Mouse (Mus musculus): ENCODE measurements at regions not wholly inside any gene's neighbourhood (a gene's known extent, or its start where the extent isn't known, plus 50 kb on each side); places are given as distances from the start of the nearest gene placed in this dataset.

DNA sequence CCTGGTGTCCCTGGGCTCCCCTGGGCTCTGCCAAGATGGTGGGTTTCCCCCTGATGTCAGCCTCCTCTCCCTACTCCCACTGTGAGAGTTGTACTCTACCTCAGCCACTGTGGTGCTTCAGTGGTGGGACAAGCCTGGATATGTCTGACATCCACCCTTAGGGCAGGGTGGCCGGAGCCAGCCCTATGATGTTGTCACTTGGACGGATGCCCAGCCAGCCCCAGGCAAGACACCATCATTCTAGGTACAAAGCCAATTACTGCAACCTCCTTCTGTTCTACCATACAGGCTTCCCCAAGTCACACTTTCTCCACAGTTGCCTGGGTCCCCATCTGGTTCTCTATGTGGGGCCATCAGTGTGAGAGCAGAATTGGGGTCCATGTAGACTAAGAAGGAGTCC is 141.0 kb upstream of the Smim23 start:
- no peaks in the 10 kb centered on the region for H3K36me3 ChIP-seq
- H3K9me3 ChIP-seq = no peaks in the 10 kb centered on the region
- 56% methylated on average over 2 of the region's 2 CpGs for WGBS
- H3K9ac ChIP-seq = no peak overlapping the region
- no peak overlapping the region for H3K4me3 ChIP-seq (replicated peaks)
- H3K4me2 ChIP-seq = no peak overlapping the region
- no peaks in the 10 kb centered on the region for H3K4me1 ChIP-seq
- no peak for ATAC-seq (ENCODE audit: insufficient read depth, low FRiP score, low read depth)
- no peak overlapping the region for H3K27ac ChIP-seq
- no peaks in the 10 kb centered on the region for H3K27me3 ChIP-seq (replicated peaks)

- Histone ChIP-seq H3K4me3 (replicated peaks) (no peak overlapping the region), H3K27me3 (replicated peaks) (no peaks in the 10 kb centered on the region), H3K9ac (no peak overlapping the region), H3K36me3 (no peaks in the 10 kb centered on the region), H3K9me3 (no peaks in the 10 kb centered on the region), H3K4me2 (no peak overlapping the region), H3K4me1 (no peaks in the 10 kb centered on the region), H3K27ac (no peak overlapping the region)
- no peak for ATAC-seq (ENCODE audit: insufficient read depth, low FRiP score, low read depth)
- WGBS = 40% methylated on average over 6 of the region's 6 CpGs
Measured at GRCm38 (mm10) chr11:32963625-32964293, 139.4 kb upstream of the Smim23 start.

DNA sequence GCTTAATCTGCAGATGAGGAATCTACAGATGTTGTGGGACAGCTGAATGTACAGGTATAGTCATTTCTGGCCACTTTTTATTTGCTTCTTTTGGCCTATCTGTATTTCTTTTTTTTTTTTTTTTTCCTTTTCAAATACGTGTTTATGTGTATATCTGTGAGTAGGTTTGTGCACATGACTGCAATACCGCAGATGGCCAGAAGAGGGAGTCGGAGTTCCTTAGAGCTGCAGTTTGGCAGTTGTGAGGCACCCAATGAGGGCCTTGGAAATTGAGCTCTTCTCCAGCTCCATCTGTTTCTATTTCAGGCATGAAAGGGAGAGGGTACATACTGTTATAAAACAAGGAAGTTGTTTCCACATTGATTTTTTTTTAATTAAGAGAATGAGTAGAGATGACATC is 137.2 kb upstream of the Smim23 start:
- Histone ChIP-seq H3K4me1 (no peaks in the 10 kb centered on the region), H3K27me3 (replicated peaks) (no peaks in the 10 kb centered on the region), H3K27ac (no peak overlapping the region), H3K9ac (no peak overlapping the region), H3K36me3 (no peaks in the 10 kb centered on the region), H3K4me3 (replicated peaks) (no peak overlapping the region), H3K9me3 (no peaks in the 10 kb centered on the region), H3K4me2 (no peak overlapping the region)
- 70% methylated on average over 3 of the region's 3 CpGs for WGBS
- no peak for ATAC-seq (ENCODE audit: insufficient read depth, low FRiP score, low read depth)

- H3K9me3 ChIP-seq = no peaks in the 10 kb centered on the region
- H3K36me3 ChIP-seq = no peaks in the 10 kb centered on the region
- ATAC-seq (ENCODE audit: insufficient read depth, low FRiP score, low read depth) = no peak
- no peak overlapping the region for H3K27ac ChIP-seq
- H3K27me3 ChIP-seq (replicated peaks) = no peaks in the 10 kb centered on the region
- H3K9ac ChIP-seq = no peak overlapping the region
- H3K4me3 ChIP-seq (replicated peaks) = no peak overlapping the region
- H3K4me1 ChIP-seq = no peaks in the 10 kb centered on the region
- H3K4me2 ChIP-seq = no peak overlapping the region
- WGBS = 60% methylated on average over 5 of the region's 5 CpGs
Measured at GRCm38 (mm10) chr11:32958961-32959360, 134.6 kb upstream of the Smim23 start.

GRCm38 (mm10) chr11:32956993-32957392 is 132.6 kb upstream of the Smim23 start:
- Histone ChIP-seq H3K4me3 (replicated peaks) (no peak overlapping the region), H3K4me1 (no peaks in the 10 kb centered on the region), H3K9me3 (no peaks in the 10 kb centered on the region), H3K27ac (no peak overlapping the region), H3K27me3 (replicated peaks) (no peaks in the 10 kb centered on the region), H3K9ac (no peak overlapping the region), H3K4me2 (no peak overlapping the region), H3K36me3 (no peaks in the 10 kb centered on the region)
- ATAC-seq (ENCODE audit: insufficient read depth, low FRiP score, low read depth) = no peak
- 37% methylated on average over 7 of the region's 7 CpGs for WGBS

- Histone ChIP-seq H3K4me1 (no peaks in the 10 kb centered on the region), H3K9me3 (no peaks in the 10 kb centered on the region), H3K27ac (no peak overlapping the region), H3K27me3 (replicated peaks) (no peaks in the 10 kb centered on the region), H3K4me3 (replicated peaks) (no peak overlapping the region), H3K9ac (no peak overlapping the region), H3K36me3 (no peaks in the 10 kb centered on the region), H3K4me2 (no peak overlapping the region)
- ATAC-seq (ENCODE audit: insufficient read depth, low FRiP score, low read depth) = no peak
Measured at GRCm38 (mm10) chr11:32952271-32952670, 127.9 kb upstream of the Smim23 start.

GRCm38 (mm10) chr11:32948132-32948531 is 123.7 kb upstream of the Smim23 start:
- H3K9me3 ChIP-seq = no peaks in the 10 kb centered on the region
- H3K4me3 ChIP-seq (replicated peaks) = no peak overlapping the region
- WGBS = 61% methylated on average over 4 of the region's 4 CpGs
- H3K36me3 ChIP-seq = no peaks in the 10 kb centered on the region
- ATAC-seq (ENCODE audit: insufficient read depth, low FRiP score, low read depth) = no peak
- H3K27ac ChIP-seq = no peak overlapping the region
- H3K27me3 ChIP-seq (replicated peaks) = no peaks in the 10 kb centered on the region
- no peak overlapping the region for H3K9ac ChIP-seq
- H3K4me2 ChIP-seq = no peak overlapping the region
- no peaks in the 10 kb centered on the region for H3K4me1 ChIP-seq

- no peak overlapping the region for H3K4me3 ChIP-seq (replicated peaks)
Measured at GRCm38 (mm10) chr11:32946481-32947001, 122.1 kb upstream of the Smim23 start.

DNA sequence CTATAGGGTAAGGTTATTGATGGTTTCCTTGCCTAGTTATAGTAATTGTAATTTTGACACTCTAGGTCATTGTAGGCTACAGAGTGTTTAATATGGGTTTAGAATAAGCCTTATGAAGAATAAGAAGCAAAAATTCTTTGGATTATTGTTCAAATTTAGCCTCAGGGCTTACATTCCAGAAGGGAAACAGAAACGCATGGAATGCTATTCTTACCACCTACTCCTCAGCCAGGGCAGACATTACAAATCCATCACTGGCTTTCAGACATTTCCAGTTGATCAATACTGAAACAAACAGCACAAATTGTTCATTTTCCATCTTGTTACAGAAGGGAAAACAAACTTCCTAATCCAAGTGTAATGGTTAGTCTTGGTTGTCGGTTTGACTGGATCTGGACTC is 120.7 kb upstream of the Smim23 start:
- Histone ChIP-seq H3K9ac (no peak overlapping the region), H3K27me3 (replicated peaks) (no peaks in the 10 kb centered on the region), H3K4me1 (no peaks in the 10 kb centered on the region), H3K4me3 (replicated peaks) (no peak overlapping the region), H3K36me3 (no peaks in the 10 kb centered on the region), H3K4me2 (no peak overlapping the region), H3K27ac (no peak overlapping the region), H3K9me3 (no peaks in the 10 kb centered on the region)
- 74% methylated on average over 2 of the region's 2 CpGs for WGBS
- no peak for ATAC-seq (ENCODE audit: insufficient read depth, low FRiP score, low read depth)

More at GRCm38 (mm10) chr11:32946481-32947001, 122.1 kb upstream of the Smim23 start:
- Histone ChIP-seq H3K4me1 (no peaks in the 10 kb centered on the region), H3K36me3 (no peaks in the 10 kb centered on the region), H3K27me3 (replicated peaks) (no peaks in the 10 kb centered on the region), H3K9ac (no peak overlapping the region), H3K9me3 (no peaks in the 10 kb centered on the region), H3K4me2 (no peak overlapping the region), H3K27ac (no peak overlapping the region)
- 53% methylated on average over 3 of the region's 3 CpGs for WGBS
- no peak for ATAC-seq (ENCODE audit: insufficient read depth, low FRiP score, low read depth)

- ATAC-seq (ENCODE audit: insufficient read depth, low FRiP score, low read depth) = no peak
- Histone ChIP-seq H3K4me1 (no peaks in the 10 kb centered on the region), H3K27ac (no peak overlapping the region), H3K9ac (no peak overlapping the region), H3K36me3 (no peaks in the 10 kb centered on the region), H3K4me3 (replicated peaks) (no peak overlapping the region), H3K4me2 (no peak overlapping the region), H3K27me3 (replicated peaks) (no peaks in the 10 kb centered on the region), H3K9me3 (no peaks in the 10 kb centered on the region)
- WGBS = 68% methylated on average over 5 of the region's 5 CpGs
Measured at GRCm38 (mm10) chr11:32941331-32942009, 117.1 kb upstream of the Smim23 start.

- H3K4me1 ChIP-seq = no peaks in the 10 kb centered on the region
- no peak overlapping the region for H3K4me2 ChIP-seq
- no peaks in the 10 kb centered on the region for H3K36me3 ChIP-seq
- no peaks in the 10 kb centered on the region for H3K27me3 ChIP-seq (replicated peaks)
- no peaks in the 10 kb centered on the region for H3K9me3 ChIP-seq
- 73% methylated on average over 1 of the region's 1 CpGs for WGBS
- H3K27ac ChIP-seq = no peak overlapping the region
- no peak overlapping the region for H3K4me3 ChIP-seq (replicated peaks)
- H3K9ac ChIP-seq = no peak overlapping the region
- ATAC-seq (ENCODE audit: insufficient read depth, low FRiP score, low read depth) = no peak
Measured at GRCm38 (mm10) chr11:32939102-32939501, 114.7 kb upstream of the Smim23 start.

DNA sequence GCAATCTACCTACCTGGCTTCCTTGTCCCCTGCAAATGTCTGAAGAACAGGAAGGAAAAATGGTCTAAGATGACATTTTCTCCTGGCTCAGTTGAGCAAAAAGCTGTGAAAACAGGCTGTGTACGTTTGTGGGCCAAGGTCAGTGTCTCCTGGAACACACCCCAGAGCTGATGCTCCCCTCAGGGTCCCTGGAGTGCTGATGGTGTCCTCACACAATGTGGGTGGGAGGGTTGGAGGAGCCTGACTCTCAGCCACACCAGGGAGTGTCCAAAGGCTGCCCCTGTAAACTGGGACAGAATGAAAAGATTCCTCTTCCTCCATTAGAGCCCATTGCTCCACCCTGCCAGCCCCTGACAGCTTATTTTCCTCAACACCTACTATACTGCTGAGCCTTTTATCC is 112.8 kb upstream of the Smim23 start:
- H3K4me3 ChIP-seq (replicated peaks) = no peak overlapping the region
- no peak overlapping the region for H3K27ac ChIP-seq
- H3K9ac ChIP-seq = no peak overlapping the region
- H3K4me1 ChIP-seq = no peaks in the 10 kb centered on the region
- 19% methylated on average over 1 of the region's 1 CpGs for WGBS
- ATAC-seq (ENCODE audit: insufficient read depth, low FRiP score, low read depth) = no peak
- no peaks in the 10 kb centered on the region for H3K9me3 ChIP-seq
- no peaks in the 10 kb centered on the region for H3K27me3 ChIP-seq (replicated peaks)
- H3K36me3 ChIP-seq = no peaks in the 10 kb centered on the region
- H3K4me2 ChIP-seq = no peak overlapping the region
